Mouse (Mus musculus) testis, postnatal 10 days (tissue): ENCODE results near the gene Tspan31.
A peak's percentile ranks its signal among the peaks of the same experiment; 100 is the strongest.

Source experiments
- DNase-seq: peaks from one replicate; pipeline ENCODE4 v3.0.0; 2021; ENCODE audit warnings: low spot score

Gene Tspan31

GRCm38 (mm10) chr10:127041774-127042338, 28.2 kb downstream of the Tspan31 start:
- DNase-seq = peak; percentile 93

- DNase-seq = peak; percentile 68
Observed at GRCm38 (mm10) chr10:127041274-127041766, 28.7 kb downstream of the Tspan31 start, which contains the start of the genes Mettl1 and Eef1akmt3. TSS of gene Mettl1 (plus strand) at chr10:127041414. TSS of gene Eef1akmt3 (minus strand) at chr10:127041513.

GRCm38 (mm10) chr10:127040569-127041214, 29.4 kb downstream of the Tspan31 start:
- DNase-seq = no peak

- DNase-seq = no peak
Observed at GRCm38 (mm10) chr10:127037641-127038040, 32.4 kb downstream of the Tspan31 start.

GRCm38 (mm10) chr10:127036273-127036672, 33.8 kb downstream of the Tspan31 start:
- no peak for DNase-seq

- no peak for DNase-seq
Observed at GRCm38 (mm10) chr10:127033301-127033741, 36.7 kb downstream of the Tspan31 start.

- DNase-seq = peak; percentile 97
Observed at GRCm38 (mm10) chr10:127030336-127031296, 39.4 kb downstream of the Tspan31 start, which contains the start of gene Tsfm. TSS of gene Tsfm (minus strand) at chr10:127030840.

GRCm38 (mm10) chr10:127018422-127018821, 51.6 kb downstream of the Tspan31 start:
- no peak for DNase-seq
